Mouse (Mus musculus): ENCODE data around the gene Nkg7.

DNA sequence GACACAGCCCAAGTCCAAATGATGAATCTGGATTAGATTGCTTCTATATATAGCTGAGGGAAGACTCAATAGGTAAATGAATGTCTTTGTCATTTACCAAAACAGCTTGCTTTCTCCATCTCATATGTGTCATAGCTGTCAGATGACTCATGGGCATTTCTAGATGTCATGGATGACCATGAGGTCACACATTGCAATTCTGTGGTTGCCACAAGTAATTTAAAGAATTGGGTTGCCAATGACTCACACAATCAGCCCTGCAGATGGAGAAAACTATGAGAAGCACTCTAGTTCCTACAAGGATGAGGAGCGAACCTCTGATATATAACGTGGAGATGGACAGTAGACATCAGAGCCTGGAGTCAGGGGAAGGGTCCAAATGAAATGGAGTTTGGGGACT, 37.4 kb upstream of the Nkg7 start:
- TF ChIP-seq POLR2A (IDR thresholded peaks at IDR 0.05; ENCODE audit: borderline replicate concordance, low read depth, low read length) = no peak
- TF ChIP-seq CTCF (IDR thresholded peaks at IDR 0.05; ENCODE audit: low read depth, low read length) = no peak
